Mouse (Mus musculus) ES-Bruce4 (cell line): ENCODE results near the gene Rab22a.

Experiments
- CTCF ChIP-seq: IDR thresholded peaks from one replicate; pipeline ENCODE4 v1.8.1; 2011; ENCODE audit warnings: low read depth, low read length
- POLR2A ChIP-seq: IDR thresholded peaks from one replicate; pipeline ENCODE4 v1.8.1; 2011; ENCODE audit warnings: low read length; ENCODE audit not compliant: insufficient read depth

DNA sequence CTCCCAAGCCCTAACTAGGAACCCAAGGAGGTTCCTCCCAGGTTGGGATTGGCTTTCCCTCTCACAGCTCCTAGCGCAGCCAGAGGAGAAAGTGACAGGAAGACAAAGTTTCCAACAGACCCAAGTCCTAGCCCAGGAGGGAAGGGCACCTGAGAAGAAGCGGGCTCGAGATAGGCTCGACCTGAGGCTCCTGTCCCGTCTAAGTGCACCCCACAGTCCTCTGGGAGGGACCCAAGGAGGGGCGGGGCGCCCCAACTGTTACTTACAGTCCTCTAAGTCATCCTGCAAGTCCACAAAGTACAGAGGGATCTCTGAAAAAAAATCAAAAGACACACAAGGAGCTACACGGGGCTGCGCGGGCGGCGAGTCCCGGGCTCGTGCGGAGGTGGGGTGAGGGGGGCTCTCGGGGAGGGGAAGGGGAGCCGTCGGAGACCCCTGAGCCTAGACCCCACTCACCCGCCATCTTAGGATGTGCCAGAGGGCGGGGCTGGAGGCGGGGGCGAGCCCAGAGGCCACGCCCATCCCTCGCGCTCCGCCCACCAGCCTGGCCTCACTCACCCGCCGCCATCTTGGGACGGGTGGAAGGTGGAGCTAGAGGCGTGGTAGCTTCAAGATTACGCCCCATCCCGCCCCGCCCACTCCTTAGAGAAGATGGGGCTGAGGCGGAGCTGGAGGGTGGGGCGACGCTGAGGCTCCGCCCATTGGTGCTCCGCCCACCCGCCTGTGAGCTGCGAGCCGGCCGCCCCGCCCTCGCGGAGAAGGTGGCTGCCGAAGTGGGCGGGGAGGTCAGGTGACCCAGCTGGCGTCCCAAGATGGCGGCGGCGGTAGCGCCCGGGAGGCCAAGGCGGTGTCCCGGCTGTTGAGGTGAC is at the start of gene Rab22a:
- TF ChIP-seq POLR2A = peak; percentile 24
- TF ChIP-seq CTCF = no peak
